Mouse (Mus musculus) urinary bladder, postnatal 14 days (tissue): Measurements from ENCODE around the gene Cdc14b.

Source experiments
- DNase-seq: peaks from one replicate; pipeline ENCODE4 v3.0.0; 2021; ENCODE audit warnings: low spot score

The Cdc14b gene

DNA sequence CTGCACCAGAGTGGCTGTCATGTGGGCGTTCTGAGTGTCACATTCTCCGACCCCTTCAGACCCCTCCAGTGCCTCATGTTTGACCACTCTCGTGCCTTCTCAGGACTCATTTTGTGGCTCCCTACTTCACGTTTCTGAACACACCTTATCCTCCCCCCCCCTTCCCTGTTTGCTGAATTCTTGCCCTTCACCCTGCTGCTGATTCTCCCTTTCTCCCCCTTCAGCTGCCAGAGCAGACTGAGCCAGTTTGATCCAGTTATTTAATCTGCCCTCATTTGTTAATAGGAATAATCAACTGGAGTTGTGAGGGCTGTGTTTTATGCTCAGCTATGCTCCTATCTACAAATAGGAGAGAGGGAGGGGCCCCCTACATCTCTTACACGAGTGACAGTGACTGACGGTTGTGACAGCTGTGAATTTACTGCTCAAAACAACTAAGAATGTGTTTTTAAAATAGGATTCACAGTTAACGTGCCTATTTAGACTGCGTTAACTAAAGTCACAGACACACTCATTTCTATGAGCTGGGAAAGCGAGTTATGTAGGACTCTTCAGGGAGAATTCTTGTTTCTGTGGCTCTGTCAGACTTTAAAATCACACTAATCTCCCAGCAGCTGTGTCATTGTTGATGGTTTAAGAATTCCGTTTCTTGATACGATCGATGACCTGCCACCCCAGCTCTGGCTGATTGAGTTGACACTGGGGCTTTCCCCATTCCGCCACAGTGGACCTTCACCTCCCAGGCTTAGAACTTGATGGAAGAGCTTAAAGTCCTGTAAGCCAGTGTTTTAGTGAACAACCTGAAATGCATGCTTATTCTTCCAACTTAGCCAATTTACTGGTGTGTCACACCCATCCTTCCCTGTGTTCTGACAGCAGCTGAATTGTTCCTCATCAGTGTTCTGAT, 96.1 kb downstream of the Cdc14b start:
- DNase-seq: no peak

DNA sequence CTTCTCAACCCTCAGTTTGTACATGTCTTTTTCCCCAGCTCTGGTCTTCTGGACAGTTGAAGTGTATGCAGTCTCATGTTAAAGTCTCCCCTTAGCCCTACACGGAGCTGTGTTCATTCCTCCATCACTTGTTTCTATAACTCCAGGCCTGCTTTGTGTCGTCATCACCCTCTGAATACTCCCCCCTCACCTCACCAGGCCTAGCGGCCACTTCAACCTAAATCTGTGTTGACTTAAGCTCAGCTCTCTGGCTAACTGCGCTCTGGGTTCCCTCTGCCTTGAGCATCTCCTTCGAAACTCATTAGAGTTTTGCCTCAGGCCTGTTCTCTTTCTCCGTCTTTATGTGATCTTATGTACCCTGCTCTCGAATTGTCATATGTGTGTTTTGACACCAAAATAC, 97.1 kb downstream of the Cdc14b start:
- no peak for DNase-seq

DNA sequence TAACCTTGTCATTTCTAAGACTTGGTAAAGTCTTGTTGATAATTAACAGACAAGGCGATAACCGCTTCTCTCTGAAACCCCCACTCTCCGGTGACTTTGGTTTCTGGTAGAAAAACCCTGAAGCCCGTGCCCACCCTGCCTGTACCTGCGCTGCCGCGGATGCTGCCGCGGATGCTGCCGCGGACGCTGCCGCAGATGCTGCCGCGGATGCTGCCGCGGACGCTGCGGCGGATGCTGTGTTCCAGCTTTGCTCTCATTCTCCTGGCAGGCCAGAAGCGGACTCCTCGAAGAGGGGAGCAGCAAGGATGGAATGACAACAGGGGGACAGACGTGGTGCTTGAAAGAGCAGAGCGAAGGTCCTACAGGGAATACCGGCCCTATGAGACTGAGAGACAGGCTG, 105.3 kb downstream of the Cdc14b start:
- DNase-seq: no peak

DNA sequence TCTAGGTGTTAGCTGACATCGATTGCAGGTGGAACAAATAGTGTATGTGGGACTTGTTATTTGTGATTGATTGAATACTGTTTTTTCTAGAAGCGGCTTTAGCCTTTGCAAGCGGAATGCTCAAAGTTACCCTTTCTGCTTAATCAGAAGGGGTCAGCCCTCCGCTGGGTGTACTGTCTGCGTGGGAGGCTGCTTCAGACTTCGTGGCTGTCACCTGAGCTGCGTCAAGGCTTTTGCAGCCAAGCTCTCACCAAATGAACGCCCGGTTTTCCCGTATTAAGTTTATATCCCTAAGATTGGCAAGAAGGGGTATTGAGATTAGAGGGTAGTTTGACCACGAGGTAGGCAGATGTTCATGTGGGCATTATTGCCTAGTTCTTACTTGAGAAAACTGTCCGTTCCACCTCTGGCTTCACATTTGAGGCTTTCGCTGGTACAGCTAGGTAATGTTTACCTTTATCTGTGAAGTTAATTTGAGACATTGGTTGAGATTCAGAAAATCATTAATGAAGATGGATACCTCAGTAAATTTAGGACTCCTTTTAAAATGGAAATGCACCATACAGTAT, 111.9 kb downstream of the Cdc14b start:
- no peak for DNase-seq

DNA sequence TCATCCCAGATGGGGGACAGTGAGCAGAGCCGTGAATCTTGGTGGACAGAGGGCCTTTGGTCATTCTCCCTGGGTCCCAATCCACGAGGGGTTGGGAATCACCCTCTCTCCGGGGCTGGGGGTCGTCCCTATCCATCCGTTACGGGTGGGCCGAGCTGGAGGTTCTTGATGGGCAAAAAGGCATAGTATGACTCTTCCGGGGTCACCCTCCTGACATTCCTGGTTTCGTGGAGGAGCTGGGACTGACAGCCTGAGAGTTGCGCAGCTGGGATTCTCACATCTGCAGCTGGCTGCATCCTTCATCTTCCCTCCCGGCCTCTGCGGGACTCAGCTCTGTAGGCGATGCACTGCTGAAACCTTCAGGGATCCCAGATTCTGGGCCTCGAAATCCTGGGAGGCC, 112.5 kb downstream of the Cdc14b start:
- DNase-seq: no peak

DNA sequence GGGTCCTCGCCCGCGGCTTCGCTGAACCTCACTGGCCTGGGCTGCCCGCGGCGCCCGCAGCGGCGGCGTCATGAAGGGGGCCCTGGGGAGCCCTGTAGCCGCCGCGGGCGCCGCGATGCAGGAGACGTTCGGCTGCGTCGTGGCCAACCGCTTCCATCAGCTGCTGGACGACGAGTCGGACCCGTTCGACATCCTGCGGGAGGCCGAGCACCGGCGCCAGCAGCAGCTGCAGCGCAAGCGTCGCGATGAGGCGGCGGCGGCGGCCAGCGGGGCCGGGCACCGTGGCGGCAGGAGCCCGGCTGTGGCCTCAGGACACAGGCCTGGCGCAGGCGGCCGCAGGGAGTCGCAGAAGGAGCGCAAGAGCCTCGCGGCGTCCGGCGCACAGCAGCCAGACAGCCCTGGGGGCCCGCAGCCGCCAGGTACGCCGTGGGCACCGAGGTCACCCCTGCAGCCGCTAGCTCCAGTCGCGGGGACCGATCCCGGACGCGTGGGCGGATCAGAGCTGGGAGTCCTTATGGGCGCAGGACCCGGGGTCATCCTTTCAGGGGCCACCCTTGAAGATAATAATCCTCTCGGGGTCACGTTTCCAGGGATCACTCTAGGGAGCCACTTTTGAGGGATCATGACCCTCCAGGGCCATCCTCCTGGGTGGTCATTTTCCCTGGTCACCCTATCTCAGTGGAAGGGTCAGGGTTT, 113.0 kb downstream of the Cdc14b start:
- DNase-seq: no peak

DNA sequence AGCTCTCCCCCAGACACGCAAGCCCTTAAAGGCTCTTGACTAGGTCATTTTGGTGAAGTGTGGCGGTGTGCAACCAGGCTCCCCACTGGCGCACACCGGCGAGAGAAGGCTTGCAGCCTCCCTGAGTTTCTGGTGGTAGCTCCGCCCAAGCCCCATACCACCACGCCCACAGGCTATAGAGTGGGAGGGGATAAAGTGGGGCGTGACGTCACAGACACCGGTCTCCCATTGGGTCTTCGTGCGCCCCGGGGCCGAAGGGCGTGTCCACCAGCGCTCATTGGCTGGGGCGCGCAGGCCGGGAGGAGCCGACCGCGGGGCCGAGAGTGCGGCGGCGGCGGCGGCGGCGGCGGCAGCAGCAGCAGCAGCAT, 113.6 kb downstream of the Cdc14b start, which contains the start of gene Habp4:
Gene Habp4 (plus strand): TSS at position 277 of the 368 bp plus-strand sequence.
- peak; percentile 99 for DNase-seq

DNA sequence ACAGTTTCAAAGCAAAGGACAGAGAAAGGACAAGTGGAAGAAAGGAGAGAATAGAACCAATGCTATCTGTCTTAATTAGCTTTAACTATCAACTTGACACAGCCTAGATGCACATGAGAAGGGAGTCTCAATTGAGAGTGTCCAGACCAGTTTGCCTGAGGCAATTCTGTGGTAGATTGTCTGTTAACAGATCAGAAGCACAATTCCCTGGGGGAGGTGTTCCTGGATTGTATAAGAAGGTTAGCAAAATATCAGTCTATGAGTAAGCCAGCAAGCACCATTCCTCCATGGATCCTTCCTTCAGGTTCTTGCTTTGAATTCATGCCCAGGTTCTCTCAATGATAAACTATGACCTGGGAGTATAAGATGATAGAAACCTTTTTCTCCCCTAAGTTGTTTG, 118.1 kb downstream of the Cdc14b start:
- DNase-seq: no peak

DNA sequence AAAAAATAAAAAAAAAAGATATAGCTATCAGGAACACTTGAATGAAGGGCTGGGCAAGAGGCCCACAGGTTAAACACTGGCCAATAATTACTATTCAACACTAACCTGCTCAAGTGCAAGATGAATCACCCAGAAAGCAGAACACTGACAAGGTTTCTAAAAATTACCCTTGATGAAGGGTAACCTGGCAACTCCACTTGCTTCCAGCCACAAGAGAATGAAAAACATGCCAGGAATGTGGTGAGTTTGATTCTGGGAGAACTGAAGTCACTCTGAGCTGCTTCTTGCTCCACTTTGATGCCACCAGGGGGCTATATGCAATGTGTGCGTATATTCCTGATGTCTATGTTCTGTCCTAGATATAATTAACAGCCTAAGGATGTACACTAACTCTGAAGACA, 119.9 kb downstream of the Cdc14b start:
- peak; percentile 5 for DNase-seq

DNA sequence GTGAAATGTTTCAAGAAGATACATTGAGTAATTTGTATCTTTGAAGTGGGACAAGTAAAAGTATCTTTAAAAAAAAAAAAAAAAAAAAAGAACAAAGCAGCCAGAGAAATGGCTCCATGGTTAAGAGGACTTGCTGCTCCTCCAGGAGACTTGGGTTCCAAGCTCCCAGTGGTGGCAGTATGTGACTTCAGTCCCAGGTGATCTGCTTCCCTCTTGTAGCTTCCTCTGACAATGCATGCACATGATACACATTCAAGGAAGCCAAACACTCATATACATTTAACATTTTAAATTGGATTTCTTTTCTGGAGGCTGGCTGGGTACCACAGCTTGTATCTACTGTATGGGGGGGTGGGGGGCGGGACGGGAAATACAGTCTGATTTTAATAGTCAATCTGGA, 120.4 kb downstream of the Cdc14b start:
- no peak for DNase-seq

DNA sequence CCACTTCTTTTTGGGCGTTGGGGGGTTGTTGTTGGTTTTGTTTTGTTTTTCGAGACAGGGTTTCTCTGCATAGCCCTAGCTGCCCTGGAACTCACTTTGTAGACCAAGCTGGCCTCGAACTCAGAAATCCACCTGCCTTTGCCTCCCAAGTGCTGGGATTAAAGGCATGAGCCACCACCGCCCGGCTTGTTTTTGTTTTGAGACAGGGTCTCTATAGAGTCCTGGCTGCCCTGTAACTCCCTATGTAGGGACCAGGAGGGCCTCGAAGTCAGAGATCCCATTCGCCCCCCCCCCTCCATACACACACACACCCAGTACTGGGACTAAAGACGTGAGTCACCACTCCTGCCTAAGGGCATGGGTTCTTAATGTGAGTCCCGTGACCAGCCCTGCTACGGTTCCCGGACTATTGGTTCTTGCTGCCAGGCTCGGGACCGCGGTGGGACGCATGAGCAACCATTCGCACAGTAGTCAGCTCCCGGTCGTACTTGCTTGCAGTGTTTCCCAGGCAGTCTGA, 121.3 kb downstream of the Cdc14b start:
- peak; percentile 71 for DNase-seq

DNA sequence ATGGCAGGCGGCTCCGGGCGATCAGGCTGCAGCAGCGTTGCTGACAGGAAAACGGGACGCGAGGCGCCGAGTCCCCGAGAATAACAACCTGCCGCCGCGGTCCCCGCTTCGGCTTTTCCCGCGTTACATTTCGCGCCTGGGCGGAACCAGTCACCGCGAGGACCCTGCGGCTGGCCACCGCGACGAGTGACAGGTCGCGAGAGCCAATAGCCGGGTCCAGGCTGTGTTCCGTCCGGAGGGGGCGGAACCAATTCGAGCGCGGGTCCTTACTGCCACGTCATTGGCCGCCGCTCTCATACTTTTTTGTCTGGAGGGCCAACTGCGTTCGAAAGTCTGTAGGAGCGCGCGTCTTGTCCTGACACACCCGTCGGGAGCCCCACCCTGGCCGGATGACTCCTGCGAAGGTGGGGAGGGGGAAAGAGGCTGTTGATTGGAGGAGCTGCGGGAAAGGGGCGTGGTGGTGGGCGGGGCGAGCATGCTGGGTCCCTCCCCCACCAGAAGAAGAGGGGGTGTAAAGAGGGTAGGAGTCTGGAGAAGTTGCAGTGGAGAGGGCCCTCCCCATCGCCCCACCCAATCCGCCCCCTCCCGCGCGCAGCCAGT, 121.9 kb downstream of the Cdc14b start, which contains the start of gene Zfp367:
Gene Zfp367 (minus strand): TSS at position 120 of the 600 bp plus-strand sequence.
- peak; percentile 98 for DNase-seq

DNA sequence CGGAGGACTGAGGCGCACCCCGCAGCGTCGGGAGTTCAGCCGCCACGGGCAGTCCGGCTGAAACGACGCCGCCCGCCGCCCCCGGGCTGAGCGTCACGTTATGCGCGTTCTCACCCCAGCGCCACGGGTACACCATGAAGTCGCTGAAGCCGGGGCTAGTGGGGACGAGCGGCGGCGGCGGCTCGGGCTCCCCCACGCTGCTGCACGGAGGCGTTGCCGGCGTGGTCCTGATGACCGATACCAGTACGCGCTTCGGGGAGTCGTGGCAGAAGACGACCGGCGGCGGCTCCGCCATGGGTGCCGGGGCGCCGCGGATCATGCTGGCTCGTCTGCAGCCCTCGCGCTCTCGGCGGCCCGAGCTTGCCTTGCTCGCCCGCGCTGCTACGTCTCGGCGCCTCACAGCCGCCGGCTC, 122.4 kb downstream of the Cdc14b start:
- no peak for DNase-seq

DNA sequence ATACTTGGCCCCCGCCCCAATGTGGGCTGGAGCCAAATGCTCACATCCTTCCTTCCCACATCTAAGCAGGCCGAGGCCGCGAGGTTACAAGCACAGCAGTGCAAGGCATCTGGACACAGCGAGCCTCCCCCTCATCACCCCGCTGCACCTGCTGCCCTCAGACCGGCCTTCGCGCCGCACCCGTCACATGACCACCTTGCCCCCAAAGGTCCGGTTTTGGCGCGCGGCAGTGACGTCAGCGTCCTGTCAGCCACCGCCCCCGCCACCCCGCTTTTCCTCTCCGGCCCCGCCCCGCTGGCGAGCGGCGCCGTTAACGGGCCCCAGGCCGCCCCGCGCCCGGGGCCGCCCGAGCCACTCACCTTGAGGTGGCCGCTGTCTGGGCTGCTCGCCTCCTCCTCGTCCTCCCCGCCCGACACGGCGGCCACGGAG, 122.8 kb downstream of the Cdc14b start:
- DNase-seq: peak; percentile 87

DNA sequence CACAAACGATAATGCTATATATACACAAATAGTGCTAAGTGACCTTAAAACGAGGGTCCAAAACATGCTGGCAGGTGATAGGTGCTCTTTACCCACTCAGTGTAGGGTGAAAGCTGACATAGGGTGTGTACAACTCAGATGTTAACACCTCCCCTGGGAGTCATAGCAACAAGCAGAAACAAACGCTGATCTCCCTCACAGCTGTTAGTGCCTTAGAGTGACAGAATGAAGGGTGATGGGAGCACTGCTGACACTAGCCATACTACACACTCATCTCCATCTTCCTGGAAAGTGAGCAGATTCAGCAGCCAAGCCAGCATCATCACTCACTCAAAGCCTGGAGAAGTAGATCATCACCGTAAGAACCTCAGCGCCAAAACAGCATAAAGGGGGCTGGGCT, 125.0 kb downstream of the Cdc14b start:
- DNase-seq: no peak
